Mouse (Mus musculus) heart, postnatal 0 days (tissue): ENCODE measurements around the gene Capns2. TPM values are rescaled to one million over a fixed set of nuclear protein-coding genes. Genes with fewer than 3 reads are reported as not detected.

ENCODE experiments used
- ATAC-seq: fragments of 200-750 bp; cut with Nextera tagmentation; 2 replicates; pipeline ENCODE4 v1.8.0; 2017; ENCODE audit warnings: low read depth, moderate number of reproducible peaks, moderate library complexity; ENCODE audit not compliant: insufficient read depth
- DNase-seq: peaks from one replicate; pipeline ENCODE4 v3.0.0-alpha.2; 2016; ENCODE audit warnings: low spot score
- H3K27ac ChIP-seq: fragments of 300-500 bp; sonication (generic); 2 replicates; pipeline ENCODE4 v1.5.1; 2014; ENCODE audit warnings: low read depth, mild to moderate bottlenecking
- H3K27me3 ChIP-seq: fragments of 300-500 bp; sonication (generic); 2 replicates; pipeline ENCODE4 v1.6.1; 2014; ENCODE audit warnings: low read length, mixed read lengths; ENCODE audit not compliant: control insufficient read depth, insufficient read depth
- H3K36me3 ChIP-seq: fragments of 300-500 bp; sonication (generic); replicated peaks from 2 replicates; pipeline ENCODE4 v1.6.1; 2014; ENCODE audit warnings: low read length, mixed read lengths; ENCODE audit not compliant: control insufficient read depth, insufficient read depth
- H3K4me1 ChIP-seq: fragments of 300-500 bp; sonication (generic); 2 replicates; pipeline ENCODE4 v1.6.1; 2014; ENCODE audit warnings: antibody characterized with exemption; ENCODE audit not compliant: control insufficient read depth, insufficient read depth
- H3K4me2 ChIP-seq: fragments of 300-500 bp; sonication (generic); 2 replicates; pipeline ENCODE4 v1.6.1; 2014; ENCODE audit warnings: low read depth, mild to moderate bottlenecking, low read length, moderate library complexity
- H3K4me3 ChIP-seq: fragments of 300-500 bp; sonication (generic); 2 replicates; pipeline ENCODE4 v1.5.1; 2014; ENCODE audit warnings: low read depth, low read length
- H3K9ac ChIP-seq: fragments of 300-500 bp; sonication (generic); replicated peaks from 2 replicates; pipeline ENCODE4 v1.6.1; 2014; ENCODE audit warnings: low read depth, low read length, mixed read lengths
- H3K9me3 ChIP-seq: fragments of 300-500 bp; sonication (generic); replicated peaks from 2 replicates; pipeline ENCODE4 v1.6.1; 2016; ENCODE audit warnings: low read length; ENCODE audit not compliant: control insufficient read depth
- CTCF ChIP-seq: IDR thresholded peaks from 2 replicates; pipeline ENCODE4 v1.5.1; 2016; ENCODE audit warnings: antibody characterized with exemption, control low read depth, low read depth
- EP300 ChIP-seq: IDR thresholded peaks from 2 replicates; pipeline ENCODE4 v1.6.1; 2016; ENCODE audit warnings: antibody characterized with exemption, low read depth
- WGBS: fragments of 180-500 bp; shearing (Covaris S2); extraction: QIAGEN DNeasy Blood & Tissue Kit; methylation state at CpG from one replicate; pipeline ENCODE4 v1.1.7; 2014; 5-methylcytosine and 5-hydroxymethylcytosine counted together
- polyA plus RNA-seq: library from polyadenylated mRNA; unstranded; fragments of >200 nt; fragmentation: Nextera tagmentation; extraction: Ambion mirVana; gene quantifications from 2 replicates; pipeline ENCODE4 v1.2.1, GENCODE M21; 2015
- total RNA-seq: library from RNA; depleted of rRNA; stranded (reverse); fragments of >200 nt; gene quantifications from 2 replicates; pipeline ENCODE4 v1.2.3, GENCODE M21; 2014; ENCODE audit warnings: low replicate concordance

Capns2 gene
- total and polyA plus RNA-seq, 2 experiments from 2014 or later = 0.11 to 0.38 TPM

DNA sequence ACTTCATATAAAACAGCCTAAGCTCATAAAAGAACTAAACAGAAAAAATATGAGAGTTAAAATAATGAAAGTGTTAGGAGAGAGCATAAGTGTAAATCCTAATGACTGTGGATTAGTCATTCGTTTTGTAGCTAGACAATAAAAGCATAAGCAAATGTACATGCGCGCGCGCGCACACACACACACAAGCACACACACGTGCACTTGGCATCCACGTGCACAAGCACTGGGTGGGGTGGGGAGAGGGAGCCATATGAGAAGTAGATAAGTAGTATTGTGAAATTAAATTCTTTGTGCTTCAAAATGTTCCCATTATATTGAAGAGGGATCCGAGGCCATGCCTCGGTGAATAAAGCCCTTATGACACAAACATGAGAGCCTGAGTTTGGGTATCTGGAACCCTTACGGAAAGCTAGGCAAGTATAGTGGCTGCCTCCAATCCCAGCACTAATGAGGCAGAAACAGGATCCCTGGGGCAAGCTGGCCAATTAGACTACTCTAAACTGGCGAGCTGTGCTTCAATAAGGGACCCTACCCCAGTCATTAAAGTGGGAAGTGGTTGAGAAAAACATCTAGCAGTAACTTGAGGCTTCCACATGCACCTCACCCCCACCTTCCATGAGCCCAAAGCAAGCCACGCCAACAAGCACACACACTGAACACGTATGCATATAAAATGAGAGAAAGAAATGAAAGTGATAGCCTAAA lies 42.6 kb upstream of the Capns2 start:
- Histone ChIP-seq H3K27me3 (peaks cover 13% of the 10 kb centered on the region), H3K9me3 (no peaks in the 10 kb centered on the region), H3K4me2 (no peak overlapping the region), H3K4me1 (0 out of 2 replicates have a peak, but pooled peaks cover 5% of the 10 kb centered on the region), H3K27ac (no peak overlapping the region), H3K36me3 (no peaks in the 10 kb centered on the region), H3K4me3 (no peak overlapping the region), H3K9ac (no peak overlapping the region)
- WGBS = 87% methylated on average over 14 of the region's 14 CpGs
- no peak for TF ChIP-seq EP300
- no peak for TF ChIP-seq CTCF
- DNase-seq = no peak
- no peak for ATAC-seq

DNA sequence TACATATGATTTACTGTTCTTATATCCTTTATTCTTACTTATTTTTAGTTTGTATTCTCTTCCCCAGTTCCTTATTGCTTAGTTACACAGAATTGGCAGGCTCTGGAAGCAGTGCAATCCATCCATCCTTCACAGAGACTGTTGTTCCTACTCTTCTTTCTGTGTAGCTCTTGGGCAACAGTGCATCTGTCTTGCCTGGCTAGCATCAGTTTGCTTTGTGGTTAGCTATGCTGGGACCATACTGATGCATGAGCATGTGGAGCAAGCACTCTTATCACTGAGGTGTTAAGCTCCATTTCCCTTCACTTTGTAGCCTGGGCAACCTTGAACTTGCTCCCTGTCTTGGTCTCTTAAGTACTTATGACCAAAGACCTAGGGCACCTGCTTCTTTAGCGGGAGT lies 39.2 kb upstream of the Capns2 start:
- DNase-seq (no peak), ATAC-seq (no peak)
- no peaks in the 10 kb centered on the region for H3K27me3 ChIP-seq
- H3K27ac ChIP-seq = no peak overlapping the region
- no peak overlapping the region for H3K4me2 ChIP-seq
- TF ChIP-seq CTCF = no peak
- H3K9me3 ChIP-seq = no peaks in the 10 kb centered on the region
- no peaks in the 10 kb centered on the region for H3K4me1 ChIP-seq
- WGBS = 80% methylated on average over 1 of the region's 1 CpGs
- H3K36me3 ChIP-seq = no peaks in the 10 kb centered on the region
- H3K4me3 ChIP-seq = no peak overlapping the region
- no peak overlapping the region for H3K9ac ChIP-seq

DNA sequence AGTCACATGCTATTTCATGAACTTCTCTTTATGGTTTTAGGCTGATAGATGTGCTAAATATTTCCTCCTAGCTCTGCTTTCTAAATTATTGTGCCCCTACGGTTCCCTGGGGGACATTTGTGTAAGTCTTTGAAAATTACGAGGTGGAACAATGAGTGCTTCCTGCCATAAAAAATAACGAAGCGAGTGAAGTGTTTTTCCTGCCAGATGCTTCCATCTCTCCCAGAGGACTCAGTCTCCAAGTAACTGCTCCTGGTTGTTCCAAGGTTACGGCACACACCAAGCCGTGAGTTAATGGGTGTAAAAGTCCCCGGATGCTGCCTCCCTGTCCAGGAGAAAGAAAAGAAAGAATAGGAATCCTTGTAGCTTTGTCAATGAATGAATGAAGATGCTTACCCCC lies 30.9 kb upstream of the Capns2 start:
- TF ChIP-seq EP300 = no peak
- TF ChIP-seq CTCF = no peak
- Histone ChIP-seq H3K9ac (no peak overlapping the region), H3K4me2 (no peak overlapping the region), H3K4me1 (no peaks in the 10 kb centered on the region), H3K9me3 (no peaks in the 10 kb centered on the region), H3K27ac (no peak overlapping the region), H3K36me3 (no peaks in the 10 kb centered on the region), H3K4me3 (no peak overlapping the region), H3K27me3 (no peaks in the 10 kb centered on the region)
- DNase-seq = no peak
- 57% methylated on average over 7 of the region's 7 CpGs for WGBS
- no peak for ATAC-seq

DNA sequence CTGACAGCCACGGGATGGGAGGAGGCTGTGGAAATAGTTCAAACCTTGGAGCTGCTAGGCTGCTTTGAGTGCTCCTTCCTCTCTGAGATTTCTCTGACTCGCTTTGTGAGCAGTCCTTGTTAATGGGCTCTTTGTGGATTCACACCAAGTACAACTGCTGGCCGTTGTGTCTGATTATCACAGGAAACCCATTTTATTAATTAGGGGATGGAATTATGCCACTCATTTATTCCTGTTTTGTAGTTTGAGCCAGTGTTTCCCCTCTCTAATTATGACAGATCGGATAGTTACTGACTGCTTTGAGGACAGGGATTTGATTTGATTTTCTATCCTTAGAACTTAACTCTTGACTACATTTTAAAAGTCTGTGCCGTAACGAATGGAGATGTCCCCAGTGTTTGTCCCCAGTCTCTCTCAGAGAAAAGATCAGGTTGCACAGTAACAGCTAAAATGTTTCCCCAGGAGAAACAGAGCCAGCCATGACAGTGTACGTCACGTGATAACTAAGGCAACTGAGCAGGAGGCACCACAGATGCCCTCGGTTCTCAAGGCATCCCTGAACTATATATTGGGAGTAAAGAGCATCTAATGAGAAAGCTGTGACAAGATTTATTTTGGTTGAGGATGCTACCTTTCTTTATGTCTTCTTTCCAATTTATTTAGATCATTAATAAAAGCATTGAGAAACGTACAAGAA lies 29.0 kb upstream of the Capns2 start:
- Histone ChIP-seq H3K4me2 (no peak overlapping the region), H3K4me3 (no peak overlapping the region), H3K9me3 (no peaks in the 10 kb centered on the region), H3K36me3 (no peaks in the 10 kb centered on the region), H3K9ac (no peak overlapping the region), H3K4me1 (no peaks in the 10 kb centered on the region), H3K27ac (no peak overlapping the region), H3K27me3 (no peaks in the 10 kb centered on the region)
- ATAC-seq = no peak
- no peak for DNase-seq
- TF ChIP-seq EP300 = no peak
- TF ChIP-seq CTCF = no peak
- WGBS = 71% methylated on average over 10 of the region's 10 CpGs

DNA sequence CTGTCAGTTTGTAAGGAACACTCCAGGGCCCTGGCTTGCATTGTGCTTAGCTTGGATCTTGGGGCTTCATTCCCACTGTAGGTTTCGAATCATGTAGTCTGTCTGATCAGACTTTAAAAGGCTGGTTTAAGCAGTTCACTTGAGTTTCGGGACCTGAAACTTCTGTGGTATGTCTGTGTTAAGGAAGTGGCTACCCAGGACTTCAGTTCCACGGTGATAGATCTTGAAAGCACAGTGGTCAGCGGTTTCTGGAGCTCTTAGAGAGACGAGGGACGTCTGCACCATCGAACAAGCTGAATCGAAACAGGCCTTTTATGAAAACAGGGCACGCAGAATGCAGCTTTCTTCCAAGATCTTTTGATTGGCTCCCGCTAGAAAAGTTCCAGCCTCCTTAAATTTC lies 25.4 kb upstream of the Capns2 start:
- Histone ChIP-seq H3K27me3 (no peaks in the 10 kb centered on the region), H3K4me3 (no peak overlapping the region), H3K36me3 (no peaks in the 10 kb centered on the region), H3K4me2 (no peak overlapping the region), H3K9ac (no peak overlapping the region), H3K4me1 (no peaks in the 10 kb centered on the region), H3K27ac (no peak overlapping the region), H3K9me3 (no peaks in the 10 kb centered on the region)
- TF ChIP-seq CTCF (no peak), EP300 (no peak)
- DNase-seq (no peak), ATAC-seq (no peak)
- 79% methylated on average over 10 of the region's 10 CpGs for WGBS

DNA sequence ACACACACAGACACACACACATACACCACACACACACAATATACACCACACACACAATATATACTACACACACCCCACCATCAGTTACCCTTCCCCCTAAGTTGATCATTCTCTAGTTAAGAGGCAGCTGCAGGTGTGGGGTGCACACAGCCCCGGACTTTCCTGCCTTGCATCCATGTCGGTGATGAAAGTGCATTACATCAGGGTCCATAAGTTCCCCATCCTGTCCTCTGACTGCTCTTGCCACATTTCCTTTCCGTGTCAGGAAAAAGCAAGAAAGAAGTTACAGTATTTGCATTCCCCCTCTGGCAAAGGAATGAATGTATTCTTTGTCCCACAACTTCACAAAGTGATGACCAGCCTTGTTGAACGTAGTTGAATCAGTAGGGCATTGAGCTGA lies 20.0 kb upstream of the Capns2 start:
- 52% methylated on average over 4 of the region's 4 CpGs for WGBS
- Histone ChIP-seq H3K4me2 (no peak overlapping the region), H3K27me3 (no peaks in the 10 kb centered on the region)

More for the DNA sequence above, 20.0 kb upstream of the Capns2 start:
- Histone ChIP-seq H3K4me1 (no peaks in the 10 kb centered on the region), H3K9me3 (no peaks in the 10 kb centered on the region), H3K4me3 (no peak overlapping the region), H3K36me3 (no peaks in the 10 kb centered on the region), H3K9ac (no peak overlapping the region), H3K27ac (no peak overlapping the region)
- no peak for TF ChIP-seq EP300
- no peak for TF ChIP-seq CTCF
- DNase-seq = no peak
- no peak for ATAC-seq
